Mouse (Mus musculus): ENCODE measurements around the gene Terf2. TPM values are rescaled to one million over a fixed set of nuclear protein-coding genes. Genes with fewer than 3 reads are reported as not detected.
A peak's percentile ranks its signal among the peaks of the same experiment; 100 is the strongest.

Gene Terf2
- polyA plus RNA-seq, 1 experiment: 51.9 TPM

DNA sequence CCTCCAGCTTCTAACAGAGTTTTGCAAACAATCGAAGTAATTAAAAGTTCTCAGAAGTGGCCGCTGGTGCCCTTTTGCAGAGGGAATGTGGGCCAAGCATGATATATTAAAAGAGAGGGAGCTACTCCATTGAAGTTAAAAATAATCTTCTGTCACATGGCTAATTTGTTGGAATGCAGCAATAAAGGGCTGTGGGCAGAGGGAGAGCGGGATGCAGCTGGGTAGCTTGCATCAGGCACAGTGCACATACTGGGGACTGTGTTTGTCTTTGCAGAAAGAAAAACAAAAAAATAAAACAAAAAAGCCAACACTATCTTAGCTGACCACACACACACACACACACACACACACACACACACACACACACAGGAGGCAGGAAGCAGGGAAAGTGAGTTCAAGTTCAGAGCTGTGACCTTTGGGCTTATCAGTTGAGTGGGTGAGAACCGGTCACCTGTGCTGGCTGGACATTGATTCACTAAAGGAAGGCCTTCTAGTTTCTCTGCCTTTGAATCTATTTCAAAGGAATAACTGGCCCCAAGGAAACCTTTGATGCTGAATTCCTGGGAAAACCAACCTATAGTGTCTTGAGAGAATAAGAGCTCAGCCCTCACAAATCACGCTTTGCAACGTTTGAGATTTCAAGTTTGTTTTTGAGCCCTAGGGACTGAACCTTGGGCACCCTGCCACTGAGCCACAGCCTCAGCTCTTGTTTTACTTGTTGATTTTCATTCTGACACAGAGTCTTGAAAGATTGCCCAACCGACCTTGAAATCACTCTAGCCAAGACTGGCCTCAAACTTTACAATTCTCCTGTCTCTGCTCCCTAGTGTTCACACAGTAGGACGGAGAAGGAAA is 33.1 kb upstream of the Terf2 start:
- peak; percentile 61 for DNase-seq (ENCODE audit: low read depth)

DNA sequence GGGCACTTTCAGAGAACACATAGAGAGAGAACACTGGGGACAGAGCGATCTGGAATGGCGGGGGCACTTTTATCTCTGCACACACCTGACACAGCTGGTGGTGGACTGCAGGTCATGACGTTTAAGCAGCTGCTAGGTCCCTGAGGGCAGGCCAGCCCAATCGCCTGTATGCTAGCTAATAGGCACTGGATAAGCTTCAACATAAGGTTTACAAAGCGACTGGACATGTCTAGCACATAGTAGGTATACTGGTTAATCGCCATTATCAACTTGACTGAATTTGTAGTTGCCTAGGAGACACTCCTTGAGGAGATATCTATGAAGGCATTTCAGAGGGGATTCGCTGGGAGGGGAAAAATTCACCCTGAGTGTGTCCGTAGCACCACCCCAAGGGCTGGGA is 28.0 kb upstream of the Terf2 start:
- TF ChIP-seq CTCF (IDR thresholded peaks at IDR 0.05; ENCODE audit: borderline replicate concordance, extremely low read depth, insufficient read depth, insufficient read length) (no peak), POLR2A (IDR thresholded peaks at IDR 0.05; ENCODE audit: borderline replicate concordance, extremely low read depth, insufficient read depth, insufficient read length, poor library complexity, severe bottlenecking) (no peak)
- DNase-seq (ENCODE audit: low read depth): no peak

More for the DNA sequence above, 33.1 kb upstream of the Terf2 start:
- no peak for TF ChIP-seq CTCF (IDR thresholded peaks at IDR 0.05; ENCODE audit: borderline replicate concordance, extremely low read depth, insufficient read depth, insufficient read length)
- TF ChIP-seq POLR2A (IDR thresholded peaks at IDR 0.05; ENCODE audit: borderline replicate concordance, extremely low read depth, insufficient read depth, insufficient read length, poor library complexity, severe bottlenecking): no peak

DNA sequence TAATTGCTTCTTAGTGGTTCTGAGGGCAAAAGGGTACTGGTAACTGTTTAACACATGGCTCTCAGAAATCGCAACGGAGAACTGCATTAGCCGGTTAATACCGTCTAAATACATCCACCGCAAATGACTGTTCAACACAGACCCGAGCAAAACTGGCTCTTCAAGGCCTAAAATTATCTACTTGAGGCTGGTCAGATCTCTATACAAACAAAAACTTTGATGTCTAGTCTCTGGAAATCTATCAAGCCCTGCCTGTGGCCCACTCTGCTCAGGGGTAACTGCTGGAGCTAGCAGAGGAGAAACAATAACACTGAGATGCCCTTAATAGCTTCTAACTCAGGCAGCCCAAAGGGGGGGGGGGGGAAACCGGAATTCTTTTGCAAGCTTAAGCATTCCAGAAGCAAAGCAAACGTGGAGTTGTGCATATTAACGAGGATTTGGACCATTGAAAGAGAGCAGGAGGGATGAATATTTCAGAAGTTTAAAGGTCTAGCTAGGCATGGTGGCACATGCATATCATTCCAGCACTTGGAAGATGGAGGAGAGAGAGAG is 26.8 kb upstream of the Terf2 start:
- peak; percentile 79 for DNase-seq (ENCODE audit: low read depth)
- TF ChIP-seq CTCF (IDR thresholded peaks at IDR 0.05; ENCODE audit: borderline replicate concordance, extremely low read depth, insufficient read depth, insufficient read length) (no peak), POLR2A (IDR thresholded peaks at IDR 0.05; ENCODE audit: borderline replicate concordance, extremely low read depth, insufficient read depth, insufficient read length, poor library complexity, severe bottlenecking) (no peak)

DNA sequence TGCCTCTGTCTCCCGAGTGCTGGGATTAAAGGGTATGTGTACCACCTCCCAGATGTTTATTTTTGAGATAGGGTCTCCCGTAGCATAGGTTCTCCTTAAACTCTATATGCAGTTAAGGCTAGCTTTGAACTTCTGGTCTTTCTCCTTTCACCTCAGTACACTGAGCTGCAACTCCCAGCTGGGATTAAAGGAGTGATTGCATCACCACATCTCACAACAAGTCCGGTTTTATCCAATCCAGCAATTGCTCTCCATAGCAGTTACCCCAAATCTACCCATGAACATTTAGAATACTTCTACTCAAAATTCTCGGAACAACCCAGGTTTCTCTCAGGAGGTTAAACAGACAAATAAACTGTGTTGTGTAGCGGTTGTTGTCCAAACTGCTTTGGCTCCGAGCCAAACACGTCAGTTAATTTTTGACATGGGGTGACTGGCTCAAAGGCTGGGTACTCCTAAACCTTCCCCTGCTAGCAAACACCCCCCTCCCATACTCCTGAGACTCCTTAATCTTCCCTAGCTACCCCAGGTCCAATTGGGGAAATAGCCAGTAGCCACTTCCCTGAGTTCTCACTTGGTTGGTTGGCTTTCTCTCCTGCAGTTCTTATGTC is 25.4 kb upstream of the Terf2 start:
- no peak for DNase-seq (ENCODE audit: low read depth)

DNA sequence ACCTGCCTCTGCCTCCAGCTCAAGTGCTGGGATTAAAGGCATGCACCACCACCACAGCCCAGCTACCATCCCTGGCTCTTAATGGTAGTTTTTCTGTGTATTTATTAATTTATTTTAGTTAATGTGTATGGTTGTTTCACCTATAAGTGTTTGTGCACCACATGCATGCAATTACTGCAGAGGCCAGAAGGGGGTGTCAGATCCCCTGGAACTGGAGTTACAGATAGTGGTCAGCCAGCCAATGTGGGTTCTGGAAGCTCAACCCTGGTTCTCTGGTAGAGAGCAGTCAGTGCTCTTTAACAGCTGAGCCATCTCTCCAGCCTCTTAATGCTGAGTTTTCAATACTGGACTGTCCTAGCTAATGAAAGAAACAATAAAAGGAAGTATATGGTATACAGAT is 24.5 kb upstream of the Terf2 start:
- no peak for TF ChIP-seq POLR2A (IDR thresholded peaks at IDR 0.05; ENCODE audit: borderline replicate concordance, extremely low read depth, insufficient read depth, insufficient read length, poor library complexity, severe bottlenecking)
- no peak for TF ChIP-seq CTCF (IDR thresholded peaks at IDR 0.05; ENCODE audit: borderline replicate concordance, extremely low read depth, insufficient read depth, insufficient read length)
- no peak for DNase-seq (ENCODE audit: low read depth)

More for the DNA sequence above, 25.4 kb upstream of the Terf2 start:
- no peak for TF ChIP-seq CTCF (IDR thresholded peaks at IDR 0.05; ENCODE audit: borderline replicate concordance, extremely low read depth, insufficient read depth, insufficient read length)
- no peak for TF ChIP-seq POLR2A (IDR thresholded peaks at IDR 0.05; ENCODE audit: borderline replicate concordance, extremely low read depth, insufficient read depth, insufficient read length, poor library complexity, severe bottlenecking)

DNA sequence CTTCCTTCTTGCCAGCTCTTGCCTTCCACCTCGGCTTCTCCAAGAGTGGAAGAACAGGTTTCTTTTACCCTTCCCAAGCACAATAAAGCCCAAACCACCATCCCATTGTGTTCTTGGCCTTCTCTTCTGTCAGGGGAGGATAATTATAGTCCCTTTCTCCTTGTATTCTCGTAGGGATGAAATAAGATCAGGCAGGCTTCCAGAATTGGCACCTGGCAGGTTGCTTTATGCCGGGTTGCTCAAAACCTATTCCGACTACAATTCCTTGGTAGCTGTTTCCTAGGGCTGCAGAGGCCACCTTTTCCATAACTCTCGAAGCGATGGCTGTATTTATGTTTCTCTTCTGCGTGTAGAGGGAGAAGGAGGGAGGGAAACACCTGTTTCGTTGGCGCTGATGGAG is 23.1 kb upstream of the Terf2 start:
- TF ChIP-seq POLR2A (IDR thresholded peaks at IDR 0.05; ENCODE audit: borderline replicate concordance, extremely low read depth, insufficient read depth, insufficient read length, poor library complexity, severe bottlenecking): no peak
- no peak for TF ChIP-seq CTCF (IDR thresholded peaks at IDR 0.05; ENCODE audit: borderline replicate concordance, extremely low read depth, insufficient read depth, insufficient read length)
- no peak for DNase-seq (ENCODE audit: low read depth)

DNA sequence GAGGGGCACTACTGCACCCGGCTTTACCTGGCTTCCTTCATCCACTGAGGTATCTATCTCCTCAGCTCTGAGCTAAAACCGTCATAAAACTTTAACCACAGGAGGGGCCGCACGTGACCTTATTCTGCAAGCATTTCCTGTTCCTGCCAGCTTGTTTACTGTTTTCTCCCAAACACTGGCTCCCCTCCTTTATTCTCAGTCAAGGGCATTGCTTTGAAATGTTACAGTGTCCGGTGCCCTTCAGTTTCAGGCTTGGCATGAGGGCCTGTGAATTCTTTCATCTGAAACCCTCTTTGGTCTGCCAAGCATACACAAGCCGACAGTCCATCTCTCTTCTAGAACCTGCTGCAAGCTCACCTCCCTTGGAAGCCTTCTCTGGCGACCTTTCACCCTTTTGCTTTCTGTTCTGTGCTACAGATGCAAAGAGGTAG is 22.5 kb upstream of the Terf2 start:
- no peak for DNase-seq (ENCODE audit: low read depth)
- no peak for TF ChIP-seq CTCF (IDR thresholded peaks at IDR 0.05; ENCODE audit: borderline replicate concordance, extremely low read depth, insufficient read depth, insufficient read length)
- no peak for TF ChIP-seq POLR2A (IDR thresholded peaks at IDR 0.05; ENCODE audit: borderline replicate concordance, extremely low read depth, insufficient read depth, insufficient read length, poor library complexity, severe bottlenecking)

DNA sequence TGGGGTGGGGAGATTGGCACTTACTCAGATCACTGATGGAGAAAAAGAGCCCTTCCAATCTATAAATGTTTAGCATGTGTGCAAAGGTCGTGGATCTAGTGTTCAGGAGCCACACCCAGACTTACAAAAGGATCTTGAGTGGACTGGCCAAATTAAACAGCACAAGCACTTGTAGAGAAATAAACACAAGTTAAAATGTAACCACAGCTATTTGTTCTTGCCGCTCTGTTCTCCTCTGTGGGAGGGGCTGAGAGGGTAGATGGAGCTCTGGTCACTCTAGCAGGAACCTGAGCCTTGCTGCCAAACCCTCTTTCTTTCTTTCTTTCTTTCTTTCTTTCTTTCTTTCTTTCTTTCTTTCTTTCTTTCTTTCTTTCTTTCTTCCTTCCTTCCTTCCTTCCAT is 20.7 kb upstream of the Terf2 start:
- no peak for DNase-seq (ENCODE audit: low read depth)
- TF ChIP-seq CTCF (IDR thresholded peaks at IDR 0.05; ENCODE audit: borderline replicate concordance, extremely low read depth, insufficient read depth, insufficient read length) (no peak), POLR2A (IDR thresholded peaks at IDR 0.05; ENCODE audit: borderline replicate concordance, extremely low read depth, insufficient read depth, insufficient read length, poor library complexity, severe bottlenecking) (no peak)

DNA sequence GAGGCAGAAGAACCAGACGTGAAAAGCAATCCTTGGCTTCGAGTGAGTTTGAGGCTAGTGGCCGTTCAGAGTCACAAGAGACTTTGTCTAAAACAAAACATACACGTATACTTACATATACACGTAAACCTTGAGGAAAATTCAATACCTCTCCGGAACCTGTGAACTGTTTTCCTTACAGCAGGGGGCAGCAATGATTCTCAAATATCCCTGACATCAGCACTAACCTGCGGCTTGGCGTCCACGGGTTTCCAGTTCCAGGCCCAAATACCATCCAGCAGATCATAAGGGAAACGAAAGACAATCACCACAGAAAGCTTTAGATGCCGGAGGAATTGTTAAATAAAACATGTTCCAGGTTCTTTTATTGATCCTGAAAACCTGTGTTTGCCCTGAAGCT is 19.7 kb upstream of the Terf2 start:
- peak; percentile 89 for DNase-seq (ENCODE audit: low read depth)
- TF ChIP-seq POLR2A (IDR thresholded peaks at IDR 0.05; ENCODE audit: borderline replicate concordance, extremely low read depth, insufficient read depth, insufficient read length, poor library complexity, severe bottlenecking): no peak
- peak; percentile 68; the same call in 1 of the 2 replicates for TF ChIP-seq CTCF (IDR thresholded peaks at IDR 0.05; ENCODE audit: borderline replicate concordance, extremely low read depth, insufficient read depth, insufficient read length)

DNA sequence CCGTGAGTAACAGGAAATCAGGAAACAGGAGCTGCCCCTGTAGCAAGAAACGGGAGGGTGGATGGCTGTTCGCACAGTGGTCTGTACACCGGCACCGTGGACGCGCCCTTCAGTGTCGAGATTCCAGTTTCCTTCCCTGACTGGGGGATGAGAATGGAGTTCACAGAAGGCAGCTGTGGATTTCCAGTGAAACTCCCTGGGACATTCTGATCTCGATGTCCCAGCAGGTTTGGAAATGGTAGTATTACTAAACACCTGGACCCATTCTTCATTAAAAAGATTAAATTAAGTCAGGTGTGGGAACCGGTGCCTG is 18.6 kb upstream of the Terf2 start:
- no peak for DNase-seq (ENCODE audit: low read depth)
- TF ChIP-seq POLR2A (IDR thresholded peaks at IDR 0.05; ENCODE audit: borderline replicate concordance, extremely low read depth, insufficient read depth, insufficient read length, poor library complexity, severe bottlenecking) (no peak), CTCF (IDR thresholded peaks at IDR 0.05; ENCODE audit: borderline replicate concordance, extremely low read depth, insufficient read depth, insufficient read length) (no peak)

DNA sequence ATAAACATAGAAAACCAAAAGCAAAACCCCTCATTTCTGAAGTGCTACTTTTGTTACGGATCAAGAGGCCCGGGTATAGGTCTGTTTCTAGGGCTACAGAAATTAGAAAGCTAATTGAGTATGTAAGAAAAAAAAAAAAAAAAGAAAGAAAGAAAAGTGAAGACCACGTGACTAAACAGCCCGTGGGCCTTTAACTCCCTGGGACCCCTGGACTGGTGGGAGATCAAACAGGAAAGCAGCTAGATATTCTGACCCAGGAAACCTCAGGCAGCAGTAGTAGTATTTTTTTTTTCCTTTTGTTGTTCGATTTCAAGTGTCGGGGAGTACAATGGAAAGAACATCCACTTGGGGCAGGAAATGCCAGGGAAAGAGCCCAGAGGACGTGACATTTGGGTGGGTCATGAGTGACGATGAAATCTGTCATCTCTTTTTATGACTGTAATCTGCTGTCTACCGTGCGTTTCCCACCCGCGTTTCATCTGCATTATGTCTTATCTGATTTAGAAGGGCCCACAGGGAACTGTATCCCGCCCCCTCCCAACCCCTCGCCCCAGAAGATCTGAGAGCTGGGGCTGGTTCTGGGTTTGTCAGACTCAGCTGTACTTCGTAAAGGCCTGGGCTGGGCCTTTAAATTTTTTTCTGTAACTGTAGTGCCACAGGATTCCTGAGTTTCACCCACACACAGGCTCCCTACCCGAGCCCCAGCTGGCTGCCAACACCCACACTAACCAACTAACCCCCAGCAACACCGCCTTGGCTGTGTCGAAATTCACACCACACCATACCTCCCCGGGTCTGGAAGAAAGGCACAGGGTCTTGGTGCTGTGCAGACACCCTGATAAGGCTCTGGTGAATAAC is 18.0 kb upstream of the Terf2 start:
- no peak for TF ChIP-seq CTCF (IDR thresholded peaks at IDR 0.05; ENCODE audit: borderline replicate concordance, extremely low read depth, insufficient read depth, insufficient read length)

More for the DNA sequence above, 18.0 kb upstream of the Terf2 start:
- no peak for DNase-seq (ENCODE audit: low read depth)
